Mouse (Mus musculus) neural tube, embryonic 10.5 days (tissue): ENCODE measurements around the gene Ap1s1.

Experiments
- DNase-seq: peaks from one replicate; pipeline ENCODE4 v3.0.0-alpha.2; 2017; ENCODE audit warnings: low spot score; ENCODE audit errors: extremely low spot score

Ap1s1 gene

DNA sequence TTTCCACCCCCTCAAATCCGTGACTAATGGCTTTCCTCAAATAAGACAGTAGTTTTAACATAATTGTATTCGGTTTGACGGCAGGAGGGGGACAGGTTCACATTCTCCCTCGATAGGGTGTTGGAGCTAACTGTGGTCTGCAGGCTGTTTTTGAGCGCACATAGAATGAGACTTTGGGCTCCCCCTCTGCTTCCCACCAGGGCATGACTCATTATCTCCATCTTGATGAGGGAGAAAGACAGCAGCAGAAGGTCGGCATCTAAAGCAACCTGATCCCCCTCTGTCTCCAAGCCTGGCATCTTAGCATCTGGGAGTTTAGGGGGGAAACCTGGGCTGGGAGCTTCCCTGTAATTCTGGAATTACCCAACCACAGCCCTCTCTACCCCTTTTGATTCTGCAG is 19.5 kb upstream of the Ap1s1 start:
- no peak for DNase-seq

DNA sequence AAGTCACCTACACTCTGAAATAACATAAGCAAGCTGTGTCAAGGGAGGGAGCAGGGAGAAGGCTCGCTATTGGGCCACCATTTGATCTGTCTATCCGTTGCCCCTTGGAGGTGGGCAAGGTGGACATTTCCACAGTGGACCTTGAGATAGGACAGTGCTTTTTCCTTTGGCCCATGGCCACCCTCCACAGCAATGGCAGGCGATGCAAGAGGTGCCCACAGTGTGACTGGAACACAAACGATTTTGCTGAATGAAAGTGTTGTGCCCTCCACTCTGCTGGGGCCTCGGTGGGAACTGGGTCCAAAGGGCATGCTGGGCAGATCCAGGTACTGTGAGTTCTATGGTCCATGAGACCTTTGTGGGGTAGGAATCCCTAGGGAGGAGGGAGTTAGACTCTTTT is 16.7 kb upstream of the Ap1s1 start:
- no peak for DNase-seq

DNA sequence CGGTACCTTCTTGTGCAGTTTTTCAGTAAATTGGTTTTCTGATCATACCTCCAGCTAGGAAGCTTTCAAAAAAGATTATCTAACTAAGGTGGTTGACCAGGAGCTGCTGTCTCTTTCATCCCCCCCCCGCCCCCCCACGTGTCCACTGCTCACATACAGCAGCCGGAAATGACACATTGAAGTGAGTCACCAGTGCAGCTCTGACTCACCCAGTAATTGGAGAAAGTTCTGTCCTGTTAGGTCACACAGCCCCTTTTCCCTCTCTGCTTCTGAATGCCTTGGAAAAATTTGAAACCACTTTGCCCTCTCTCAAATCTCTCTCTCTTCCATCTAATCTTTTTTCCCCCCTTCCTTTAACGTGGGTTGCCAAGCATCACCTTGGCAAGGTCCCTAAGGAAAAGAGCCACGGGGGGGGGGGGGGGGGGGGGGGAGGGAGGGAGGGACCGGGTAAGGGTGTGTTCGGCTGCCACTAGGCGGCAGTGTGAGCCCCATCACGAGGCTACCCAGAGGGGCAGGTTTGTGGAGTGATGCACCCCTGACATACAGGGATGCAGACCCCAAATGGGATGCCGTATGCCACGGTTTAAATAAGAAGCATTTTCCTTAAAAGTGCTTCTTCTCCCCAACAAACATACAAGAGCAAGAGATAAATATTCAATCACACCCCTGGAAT is 16.0 kb upstream of the Ap1s1 start:
- DNase-seq, result no peak

DNA sequence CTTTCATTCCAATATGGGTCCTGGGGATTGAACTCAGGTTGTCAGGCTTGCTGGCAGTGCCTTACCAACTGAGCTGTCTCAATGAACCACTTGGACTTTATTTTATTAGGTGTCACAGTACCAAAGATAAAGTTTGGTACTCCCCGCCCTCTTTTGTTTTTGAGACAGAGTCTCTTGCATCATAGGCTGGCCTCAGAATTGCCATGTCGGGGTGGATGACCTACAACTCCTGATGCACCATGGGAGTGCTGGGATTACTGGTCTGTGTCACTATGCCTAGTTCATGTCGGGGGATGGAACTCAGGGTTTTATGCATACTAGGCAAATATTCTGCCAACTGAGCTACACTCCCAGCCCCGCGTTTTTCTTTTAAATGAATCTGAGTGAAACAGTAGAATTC is 8.9 kb upstream of the Ap1s1 start:
- no peak for DNase-seq

GRCm38 (mm10) chr5:137054299-137054698 is 8.4 kb upstream of the Ap1s1 start:
- no peak for DNase-seq

DNA sequence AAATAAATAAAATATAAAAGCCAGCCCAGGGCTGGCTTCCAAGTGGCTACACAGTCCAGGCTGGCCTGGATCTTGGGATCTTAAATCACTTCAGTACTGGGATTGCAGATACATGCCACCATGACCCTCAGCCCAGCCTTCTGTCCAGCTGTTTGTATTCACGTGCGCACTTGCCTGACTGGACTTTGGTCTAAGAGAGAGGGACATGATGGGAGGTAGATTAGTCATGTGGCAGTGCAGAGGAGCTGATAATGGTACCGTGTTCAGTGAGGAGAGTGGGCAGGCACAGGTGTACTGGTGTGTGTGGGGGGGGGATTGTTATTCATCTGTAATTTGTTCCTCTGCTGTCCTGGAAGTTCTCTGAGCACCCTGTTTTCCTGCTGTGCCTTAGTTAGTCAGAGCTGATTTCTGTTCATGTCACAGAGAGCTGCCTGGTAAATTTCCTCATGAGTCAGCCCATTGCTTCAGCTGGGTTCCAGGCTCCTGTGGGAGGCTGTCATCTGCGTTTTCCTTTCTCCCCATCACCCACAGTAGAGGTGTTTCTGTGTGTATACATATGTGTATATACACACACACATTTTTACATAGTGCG is 6.1 kb upstream of the Ap1s1 start:
- no peak for DNase-seq

DNA sequence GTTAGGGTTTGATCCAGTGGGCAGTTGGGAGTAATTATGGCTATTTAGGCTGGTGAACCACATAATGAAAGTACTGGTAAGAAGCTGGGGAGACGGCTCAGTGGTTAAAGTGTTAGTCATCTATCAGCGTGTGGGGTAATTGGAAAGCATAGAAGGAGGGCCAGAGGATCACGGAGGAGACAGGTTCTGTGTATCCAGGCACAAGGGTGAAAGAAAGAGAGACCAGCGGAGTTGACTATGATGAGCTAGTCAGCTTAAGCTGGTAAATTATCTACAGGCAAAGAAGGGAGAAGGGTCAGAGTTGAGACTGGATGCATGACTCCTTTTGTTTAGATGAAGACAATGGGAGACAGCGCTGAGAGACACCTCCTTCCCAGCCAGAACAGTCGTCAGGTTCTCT is 5.2 kb upstream of the Ap1s1 start:
- no peak for DNase-seq

DNA sequence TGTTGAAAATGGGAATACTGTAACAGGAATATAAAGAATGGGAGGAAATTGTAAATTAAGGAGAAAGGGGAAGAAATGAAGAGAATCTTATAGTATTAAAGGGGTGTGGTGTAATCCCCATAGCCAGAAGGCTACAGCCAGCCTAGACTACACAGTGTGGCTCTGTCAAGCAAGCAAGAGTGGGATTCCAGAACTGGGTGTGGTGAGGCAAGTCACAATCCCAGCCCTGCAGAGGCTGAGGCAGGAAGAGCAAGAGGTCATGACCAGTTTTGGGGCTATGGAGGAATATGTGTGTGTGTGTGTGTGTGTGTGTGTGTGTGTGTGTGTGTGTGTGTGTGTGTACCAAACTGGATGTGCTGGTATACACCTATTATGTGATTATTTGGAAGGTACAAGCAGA is 1.1 kb upstream of the Ap1s1 start:
- no peak for DNase-seq

DNA sequence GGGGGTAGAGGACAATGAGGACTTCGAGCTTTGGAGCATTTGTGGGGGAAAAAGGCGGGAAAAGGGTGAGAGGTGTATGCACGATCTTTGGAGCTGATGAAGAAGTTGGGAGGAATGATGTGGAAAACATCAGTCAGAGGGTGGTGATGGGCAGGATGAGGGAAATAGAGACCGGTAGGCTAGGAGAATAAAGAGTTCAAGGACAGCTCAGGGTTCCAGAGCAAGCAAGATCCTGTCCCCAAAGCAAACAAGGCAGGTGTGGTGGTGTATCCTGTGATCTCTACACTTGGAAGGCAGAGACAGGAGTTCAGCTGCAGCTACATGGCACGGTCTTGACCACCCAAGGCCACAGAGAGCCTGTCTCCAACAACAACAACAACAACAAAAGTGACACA is 386 bp upstream of the Ap1s1 start:
- DNase-seq, result no peak

DNA sequence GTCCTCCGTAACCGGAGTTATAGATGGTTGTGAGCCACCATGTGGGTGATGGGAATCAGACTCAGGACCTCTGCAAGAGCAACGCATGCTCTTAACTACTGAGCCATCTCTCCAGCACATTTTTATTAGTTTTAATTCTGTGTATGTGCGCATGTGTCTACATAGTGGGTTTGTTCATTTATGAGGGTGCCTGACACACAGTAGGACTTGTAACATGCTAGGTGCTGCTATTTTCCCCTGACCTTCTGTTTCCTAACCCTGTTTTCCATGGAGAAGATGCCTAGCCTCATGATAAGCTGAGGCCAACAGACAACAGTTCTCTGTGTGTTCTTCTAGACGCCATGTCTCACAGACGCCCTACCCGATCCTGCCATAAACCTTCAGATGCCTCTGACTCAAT is 1.9 kb downstream of the Ap1s1 start:
- no peak for DNase-seq

DNA sequence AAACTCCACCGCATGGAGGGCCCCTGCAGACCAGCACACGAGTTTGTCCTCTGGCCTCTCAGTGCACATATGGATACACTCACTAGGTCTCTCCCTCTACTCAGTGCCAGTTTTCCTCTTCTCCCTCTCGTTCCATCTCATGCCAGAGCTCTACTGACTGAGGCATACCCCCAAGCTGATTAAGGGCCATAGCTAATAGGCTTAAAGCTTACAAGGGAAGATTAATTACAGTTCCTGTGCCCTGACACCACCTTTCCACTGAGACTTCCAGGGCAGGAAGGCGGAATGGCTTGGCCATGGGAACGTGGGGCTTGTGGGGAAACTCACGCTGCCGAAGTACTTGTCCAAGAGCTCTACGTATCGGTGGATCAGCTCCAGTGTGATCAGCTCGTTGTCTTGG is 4.5 kb downstream of the Ap1s1 start:
- DNase-seq, result no peak

DNA sequence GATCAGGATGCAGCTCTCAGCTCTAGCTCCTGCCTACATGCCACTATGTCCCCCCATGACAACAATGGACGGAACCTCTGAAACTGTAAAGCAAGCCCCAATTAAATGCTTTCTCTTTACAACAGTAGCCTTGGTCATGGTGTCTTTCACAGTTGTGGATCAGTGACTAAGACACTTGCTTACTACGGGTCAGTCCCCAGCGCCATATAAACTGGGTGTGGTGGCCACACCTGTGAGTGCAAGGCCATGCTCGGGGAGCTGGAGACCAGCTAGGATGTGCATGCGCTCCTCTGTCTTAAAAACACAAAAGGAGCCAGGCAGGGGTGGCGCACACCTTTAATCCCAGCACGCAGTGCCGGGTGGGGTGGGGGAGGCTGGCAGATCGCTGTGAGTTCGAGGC is 6.5 kb downstream of the Ap1s1 start:
- DNase-seq, result no peak

DNA sequence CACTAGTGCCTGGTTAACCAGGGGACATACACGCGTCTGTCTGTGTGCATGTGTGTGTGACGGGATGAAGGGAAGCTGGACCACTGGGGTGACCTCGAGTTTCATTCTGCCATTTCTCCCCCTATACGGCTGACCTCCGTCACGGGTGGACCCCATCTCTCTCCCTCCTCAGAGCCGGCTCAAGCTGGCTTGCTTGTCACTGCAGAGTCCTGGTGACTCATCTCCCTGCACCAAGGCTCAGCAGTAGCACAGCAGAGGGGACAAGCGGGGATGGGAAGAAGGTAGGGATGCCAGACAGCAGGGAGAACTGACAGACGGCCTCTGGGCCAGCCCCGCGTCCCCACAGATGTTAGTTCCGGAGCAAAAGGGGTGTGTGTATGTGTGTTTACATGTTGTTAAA is 9.7 kb downstream of the Ap1s1 start:
- no peak for DNase-seq

DNA sequence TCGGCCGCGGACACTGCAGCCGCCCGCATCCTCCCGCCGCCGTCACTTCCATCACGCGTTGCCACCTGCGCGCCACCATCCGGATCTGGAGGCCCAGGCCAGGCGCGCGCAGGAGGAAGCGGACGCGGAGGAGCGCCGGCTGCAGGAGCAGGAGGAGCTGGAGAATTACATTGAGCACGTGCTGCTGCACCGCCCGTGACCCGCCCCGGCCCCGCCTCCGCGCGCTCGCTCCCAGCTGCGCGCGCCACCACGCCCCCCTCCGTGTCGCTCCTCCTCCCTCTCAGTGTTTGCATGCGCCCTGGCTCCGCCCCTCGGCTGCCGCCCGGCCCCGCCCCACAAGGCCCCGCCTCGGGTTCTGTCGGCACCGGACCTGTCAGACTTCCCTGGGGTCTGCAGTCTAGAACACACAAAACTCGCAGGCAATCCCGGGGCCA is 13.3 kb downstream of the Ap1s1 start:
- peak; percentile 93 for DNase-seq

GRCm38 (mm10) chr5:137032033-137032421 is 13.9 kb downstream of the Ap1s1 start:
- DNase-seq, result peak; percentile 49

- DNase-seq, result peak; percentile 19
These were observed 14.6 kb downstream of the Ap1s1 start for GRCm38 (mm10) chr5:137031076-137032032.

DNA sequence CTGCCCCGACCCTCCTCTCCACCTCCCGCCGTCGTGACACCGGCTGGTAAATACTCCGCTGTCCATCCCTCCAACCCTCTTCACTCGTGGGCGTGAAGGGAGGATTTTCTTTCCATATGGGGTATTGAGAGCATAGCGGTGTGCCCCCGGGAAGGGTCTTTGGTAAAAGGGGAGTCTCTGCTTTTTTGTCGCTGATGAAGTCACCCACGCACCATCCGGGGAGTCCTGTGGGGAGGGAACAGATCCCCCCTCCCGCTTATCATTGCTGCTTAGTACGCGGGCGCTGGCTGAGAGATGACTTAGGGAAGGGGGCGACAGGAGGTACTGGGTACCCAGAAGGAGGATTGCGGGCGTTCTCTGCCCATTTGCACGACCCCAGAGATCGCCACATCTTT is 15.5 kb downstream of the Ap1s1 start:
- DNase-seq, result no peak

- DNase-seq, result peak; percentile 99
These were observed 16.1 kb downstream of the Ap1s1 start for GRCm38 (mm10) chr5:137029643-137030415.

DNA sequence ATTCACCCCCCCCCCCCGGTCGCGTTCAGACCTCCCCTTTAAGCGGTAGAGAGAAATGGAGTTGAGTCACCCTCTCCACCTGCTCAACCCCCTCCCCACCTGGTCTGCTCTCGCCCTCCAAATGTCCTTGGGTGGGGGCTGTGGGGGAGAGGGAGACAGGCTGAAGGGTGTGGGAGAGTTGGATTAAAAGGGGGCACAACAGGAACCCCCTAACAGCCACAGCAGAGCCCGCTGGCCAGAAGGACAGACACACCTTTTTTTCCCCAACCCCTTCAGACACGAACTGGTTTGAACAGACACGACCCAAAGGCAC is 16.7 kb downstream of the Ap1s1 start:
- no peak for DNase-seq

GRCm38 (mm10) chr5:137028561-137029272 is 17.2 kb downstream of the Ap1s1 start:
- DNase-seq, result no peak

GRCm38 (mm10) chr5:137026092-137026491 is 19.8 kb downstream of the Ap1s1 start, which contains the start of gene Vgf:
Gene Vgf, plus strand, starts transcription at chr5:137026392.
- no peak for DNase-seq
